Mouse (Mus musculus): Measurements from ENCODE around the gene Pnmt.
A peak's percentile ranks its signal among the peaks of the same experiment; 100 is the strongest.

The Pnmt gene

DNA sequence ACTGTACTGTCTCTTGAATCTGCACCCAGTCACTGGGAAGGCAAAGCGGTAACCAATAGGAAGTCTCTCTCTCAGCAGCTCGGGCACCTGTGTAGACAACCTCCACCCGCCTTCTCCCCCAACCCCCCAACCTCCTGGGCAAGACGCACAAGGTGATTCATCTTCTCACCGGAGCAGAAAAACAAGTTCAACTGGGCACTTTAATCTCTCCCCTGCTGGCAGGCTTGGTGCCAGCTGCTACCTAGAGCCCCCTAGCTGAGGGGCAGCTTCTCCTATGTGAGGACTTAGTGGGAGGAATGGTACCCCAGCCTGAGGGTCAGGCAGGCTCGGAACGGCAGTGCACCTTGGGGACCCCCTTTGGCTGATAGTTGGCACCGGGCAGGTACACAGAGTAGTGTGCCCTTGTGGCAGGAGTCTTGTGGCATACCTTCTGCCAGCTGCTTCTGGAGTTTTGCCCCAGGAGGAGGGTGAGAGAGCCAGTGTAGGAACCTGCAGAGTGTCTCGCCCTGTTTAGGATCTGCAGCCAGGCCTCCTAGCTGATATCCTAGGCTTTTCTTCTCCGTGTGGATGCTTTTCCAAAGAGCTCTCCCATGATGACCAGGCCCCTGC, 32.8 kb downstream of the Pnmt start:
- peak; percentile 51 to 62 for DNase-seq

GRCm38 (mm10) chr11:98426592-98426991, 40.3 kb downstream of the Pnmt start:
- DNase-seq: peak in 1 of 2 experiments; percentile 19

- DNase-seq: no peak
Measured at GRCm38 (mm10) chr11:98428436-98428835, 42.2 kb downstream of the Pnmt start.

DNA sequence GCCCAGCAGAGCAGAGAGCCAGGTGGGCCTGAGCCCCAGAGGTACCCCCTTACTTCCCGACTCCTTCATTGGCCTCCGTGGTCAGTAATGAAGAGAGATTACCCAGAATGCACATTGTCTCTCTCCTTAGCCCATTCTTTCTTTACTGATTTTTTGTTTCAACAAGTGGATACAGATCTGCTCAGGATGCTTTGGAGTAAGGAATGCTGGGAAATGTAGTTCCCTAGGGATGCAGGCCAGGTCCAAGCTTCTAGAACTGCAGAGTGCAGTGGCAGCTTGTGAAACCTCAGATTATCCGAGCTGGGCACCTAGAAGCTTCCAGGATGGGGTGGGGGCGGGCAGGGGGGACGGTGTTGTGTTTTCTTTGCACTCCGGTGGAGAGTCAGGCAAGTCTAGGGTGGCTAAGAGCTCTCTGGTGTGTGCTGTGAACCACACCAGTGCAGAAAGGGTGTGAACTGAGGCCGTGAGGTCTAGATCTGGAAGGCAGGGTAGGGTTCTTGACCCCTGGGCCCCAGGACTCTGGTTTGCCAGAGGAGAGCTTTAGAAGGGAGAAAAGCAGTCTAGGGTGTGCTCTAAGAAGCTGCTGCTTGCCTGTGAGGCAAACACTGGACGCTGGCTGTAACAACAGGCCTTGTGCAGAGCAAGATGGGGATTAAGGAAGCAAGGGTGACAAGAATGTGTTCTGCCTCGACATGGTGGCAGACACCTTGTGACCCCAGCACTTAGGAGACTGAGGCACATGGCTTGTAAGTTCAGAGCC, 45.7 kb downstream of the Pnmt start:
- no peak for DNase-seq

- no peak for DNase-seq
Measured at GRCm38 (mm10) chr11:98435723-98436122, 49.5 kb downstream of the Pnmt start.

DNA sequence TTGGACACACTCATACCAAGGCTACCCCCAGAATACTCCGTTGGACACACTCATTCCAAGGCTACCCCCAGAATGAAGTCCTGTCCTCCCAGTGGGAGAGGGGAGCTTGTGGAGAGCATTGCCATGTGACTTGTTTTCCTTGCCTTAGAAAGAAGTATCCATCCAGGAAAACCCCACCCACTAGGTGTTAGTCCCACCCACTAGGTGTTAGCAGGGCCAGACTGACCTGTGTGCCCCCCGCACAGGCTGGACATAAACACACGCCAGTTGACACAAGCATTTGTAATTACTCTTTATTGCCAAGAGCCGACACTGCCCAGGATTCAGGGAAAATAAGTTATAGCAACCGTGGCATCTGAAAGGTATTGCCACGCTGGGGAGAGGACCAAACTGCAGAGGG, 51.2 kb downstream of the Pnmt start:
- DNase-seq: no peak

All from kidney, postnatal 4 days (tissue).